Mouse (Mus musculus) forebrain, postnatal 0 days (tissue): ENCODE measurements around the gene Irgm1. TPM values are rescaled to one million over a fixed set of nuclear protein-coding genes. Genes with fewer than 3 reads are reported as not detected.

Source experiments
- ATAC-seq: fragments of 200-750 bp; cut with Nextera tagmentation; 2 replicates; pipeline ENCODE4 v1.8.0; 2017; ENCODE audit warnings: mild to moderate bottlenecking, moderate library complexity
- DNase-seq: peaks from one replicate; pipeline ENCODE4 v3.0.0-alpha.2; 2015
- H3K27ac ChIP-seq: fragments of 300-500 bp; sonication (generic); 2 replicates; pipeline ENCODE4 v1.5.1; 2014; ENCODE audit warnings: low read depth, mild to moderate bottlenecking, antibody characterized with exemption, low read length, moderate library complexity, mixed read lengths
- H3K27me3 ChIP-seq: fragments of 300-500 bp; sonication (generic); 2 replicates; pipeline ENCODE4 v1.6.1; 2014; ENCODE audit warnings: mild to moderate bottlenecking, low read length, mixed read lengths; ENCODE audit not compliant: insufficient read depth
- H3K36me3 ChIP-seq: fragments of 300-500 bp; sonication (generic); 2 replicates; pipeline ENCODE4 v1.6.1; 2014; ENCODE audit warnings: mild to moderate bottlenecking, moderate library complexity; ENCODE audit not compliant: insufficient read depth
- H3K4me1 ChIP-seq: fragments of 300-500 bp; sonication (generic); 2 replicates; pipeline ENCODE4 v1.6.1; 2014; ENCODE audit warnings: antibody characterized with exemption; ENCODE audit not compliant: insufficient read depth
- H3K4me2 ChIP-seq: fragments of 300-500 bp; sonication (generic); 2 replicates; pipeline ENCODE4 v1.6.1; 2014; ENCODE audit warnings: low read depth, mild to moderate bottlenecking, moderate library complexity
- H3K4me3 ChIP-seq: fragments of 300-500 bp; sonication (generic); 2 replicates; pipeline ENCODE4 v1.5.1; 2014; ENCODE audit warnings: low read depth, low read length, mixed read lengths
- H3K9ac ChIP-seq: fragments of 300-500 bp; sonication (generic); 2 replicates; pipeline ENCODE4 v1.6.1; 2014; ENCODE audit warnings: mild to moderate bottlenecking
- H3K9me3 ChIP-seq: fragments of 300-500 bp; sonication (generic); 2 replicates; pipeline ENCODE4 v1.6.1; 2016; ENCODE audit warnings: low read length
- CTCF ChIP-seq: sonication (generic); IDR thresholded peaks from 2 replicates; pipeline ENCODE4 v1.5.1; 2016; ENCODE audit warnings: antibody characterized with exemption, control low read depth, low read depth
- WGBS: fragments of 180-500 bp; shearing (Covaris S2); extraction: QIAGEN DNeasy Blood & Tissue Kit; methylation state at CpG from one replicate; pipeline ENCODE4 v1.1.7; 2014; 5-methylcytosine and 5-hydroxymethylcytosine counted together
- polyA plus RNA-seq: library from polyadenylated mRNA; unstranded; fragments of >200 nt; fragmentation: Nextera tagmentation; extraction: Ambion mirVana; gene quantifications from 2 replicates; pipeline ENCODE4 v1.2.1, GENCODE M21; 2015
- total RNA-seq: library from RNA; depleted of rRNA; stranded (reverse); fragments of >200 nt; gene quantifications from 2 replicates; pipeline ENCODE4 v1.2.3, GENCODE M21; 2014

Irgm1 gene
- total and polyA plus RNA-seq, 2 experiments from 2014 or later = 4.9 to 6.7 TPM

- Histone ChIP-seq H3K27ac (peak overlapping the region; percentile 29; the same call in 1 of the 2 replicates), H3K9me3 (no peaks in the 10 kb centered on the region), H3K36me3 (no peaks in the 10 kb centered on the region), H3K4me1 (no peaks in the 10 kb centered on the region), H3K4me3 (peak overlapping the region; percentile 39), H3K27me3 (no peaks in the 10 kb centered on the region), H3K4me2 (peak overlapping the region; percentile 68), H3K9ac (peak overlapping the region; percentile 55)
- ATAC-seq = peak; percentile 39
- TF ChIP-seq CTCF = no peak
- 10% methylated on average over 17 of the region's 17 CpGs for WGBS
- DNase-seq = no peak
These were observed 496 bp upstream of the Irgm1 start for GRCm38 (mm10) chr11:48871817-48872541.

- no peaks in the 10 kb centered on the region for H3K9me3 ChIP-seq
- H3K9ac ChIP-seq = peak overlapping the region; percentile 55
- H3K4me1 ChIP-seq = no peaks in the 10 kb centered on the region
- no peak overlapping the region for H3K27ac ChIP-seq
- no peaks in the 10 kb centered on the region for H3K27me3 ChIP-seq
- no peaks in the 10 kb centered on the region for H3K36me3 ChIP-seq
- WGBS = 39% methylated on average over 7 of the region's 7 CpGs
- TF ChIP-seq CTCF = no peak
- ATAC-seq (no peak), DNase-seq (no peak)
- H3K4me3 ChIP-seq = peak overlapping the region; percentile 39
- H3K4me2 ChIP-seq = peak overlapping the region; percentile 68
These were observed 702 bp downstream of the Irgm1 start for GRCm38 (mm10) chr11:48870781-48871180.

- no peaks in the 10 kb centered on the region for H3K27me3 ChIP-seq
- no peaks in the 10 kb centered on the region for H3K4me1 ChIP-seq
- WGBS = 76% methylated on average over 7 of the region's 7 CpGs
- no peak for TF ChIP-seq CTCF
- no peak overlapping the region for H3K9ac ChIP-seq
- H3K36me3 ChIP-seq = no peaks in the 10 kb centered on the region
- no peak for DNase-seq
- no peaks in the 10 kb centered on the region for H3K9me3 ChIP-seq
- no peak overlapping the region for H3K4me3 ChIP-seq
- ATAC-seq = no peak
- H3K27ac ChIP-seq = no peak overlapping the region
- H3K4me2 ChIP-seq = 0 out of 2 replicates have a peak overlapping the region, but pooled peaks have one; percentile 10
These were observed 1.9 kb downstream of the Irgm1 start for GRCm38 (mm10) chr11:48869380-48870110.

GRCm38 (mm10) chr11:48866481-48866880, 5.0 kb downstream of the Irgm1 start:
- no peak for TF ChIP-seq CTCF
- ATAC-seq = no peak
- 97% methylated on average over 9 of the region's 9 CpGs for WGBS

GRCm38 (mm10) chr11:48863808-48864207, 7.7 kb downstream of the Irgm1 start:
- no peak for ATAC-seq
- no peaks in the 10 kb centered on the region for H3K27me3 ChIP-seq
- no peak for TF ChIP-seq CTCF
- 85% methylated on average over 3 of the region's 3 CpGs for WGBS
- no peak overlapping the region for H3K27ac ChIP-seq
- no peak overlapping the region for H3K4me3 ChIP-seq
- no peak overlapping the region for H3K9ac ChIP-seq
- DNase-seq = no peak
- no peaks in the 10 kb centered on the region for H3K9me3 ChIP-seq
- H3K4me1 ChIP-seq = no peaks in the 10 kb centered on the region
- H3K36me3 ChIP-seq = no peaks in the 10 kb centered on the region
- H3K4me2 ChIP-seq = no peak overlapping the region

More at GRCm38 (mm10) chr11:48866481-48866880, 5.0 kb downstream of the Irgm1 start:
- no peak overlapping the region for H3K9ac ChIP-seq
- H3K36me3 ChIP-seq = no peaks in the 10 kb centered on the region
- H3K4me2 ChIP-seq = no peak overlapping the region
- no peak overlapping the region for H3K4me3 ChIP-seq
- no peaks in the 10 kb centered on the region for H3K27me3 ChIP-seq
- DNase-seq = no peak
- H3K27ac ChIP-seq = no peak overlapping the region
- H3K9me3 ChIP-seq = no peaks in the 10 kb centered on the region
- H3K4me1 ChIP-seq = no peaks in the 10 kb centered on the region

GRCm38 (mm10) chr11:48862784-48863319, 8.6 kb downstream of the Irgm1 start:
- no peak for TF ChIP-seq CTCF
- ATAC-seq (no peak), DNase-seq (no peak)
- Histone ChIP-seq H3K4me2 (no peak overlapping the region), H3K9ac (no peak overlapping the region), H3K4me3 (no peak overlapping the region), H3K4me1 (0 out of 2 replicates have a peak, but pooled peaks cover 6% of the 10 kb centered on the region), H3K9me3 (no peaks in the 10 kb centered on the region), H3K36me3 (no peaks in the 10 kb centered on the region), H3K27ac (no peak overlapping the region), H3K27me3 (no peaks in the 10 kb centered on the region)
- 80% methylated on average over 1 of the region's 1 CpGs for WGBS

GRCm38 (mm10) chr11:48859014-48859413, 12.5 kb downstream of the Irgm1 start:
- Histone ChIP-seq H3K27ac (no peak overlapping the region), H3K36me3 (no peaks in the 10 kb centered on the region), H3K4me2 (peak overlapping the region; percentile 83), H3K9ac (peak overlapping the region; percentile 2; the same call in 1 of the 2 replicates), H3K4me3 (peak overlapping the region; percentile 50), H3K4me1 (0 out of 2 replicates have a peak, but pooled peaks cover 6% of the 10 kb centered on the region), H3K27me3 (no peaks in the 10 kb centered on the region), H3K9me3 (no peaks in the 10 kb centered on the region)
- TF ChIP-seq CTCF = peak; percentile 89
- WGBS = 0% methylated on average over 6 of the region's 6 CpGs
- no peak for ATAC-seq
- peak; percentile 85 for DNase-seq
